Mouse (Mus musculus): ENCODE measurements around the gene Gpa33. TPM values are rescaled to one million over a fixed set of nuclear protein-coding genes. Genes with fewer than 3 reads are reported as not detected.

Gpa33 gene
- polyA plus RNA-seq, 1 experiment from 2014 or later: 0.12 TPM

- no peaks in the 10 kb centered on the region for H3K36me3 ChIP-seq (ENCODE audit: insufficient read depth, low read length)
- H3K9me3 ChIP-seq (ENCODE audit: low read length): no peaks in the 10 kb centered on the region
- no peak for TF ChIP-seq CTCF (IDR thresholded peaks at IDR 0.05)
- no peak for TF ChIP-seq EP300 (IDR thresholded peaks at IDR 0.05)
- H3K4me1 ChIP-seq (ENCODE audit: insufficient read depth, low read depth, low read length): peaks cover 10% of the 10 kb centered on the region; the same call in 1 of the 2 replicates
- H3K27ac ChIP-seq (ENCODE audit: low read length): no peak overlapping the region
- no peak for DNase-seq (ENCODE audit: low spot score)
- H3K4me3 ChIP-seq (ENCODE audit: low read depth, low read length): no peak overlapping the region
- H3K27me3 ChIP-seq (replicated peaks; ENCODE audit: insufficient read depth, low read length): no peaks in the 10 kb centered on the region
- H3K4me2 ChIP-seq (replicated peaks; ENCODE audit: low read depth, low read length): no peak overlapping the region
- ATAC-seq: no peak
- WGBS: 88% methylated on average over 7 of the region's 7 CpGs
- H3K9ac ChIP-seq (replicated peaks; ENCODE audit: low read depth): no peak overlapping the region
Measured at GRCm38 (mm10) chr1:166181510-166181909, 51.5 kb downstream of the Gpa33 start.

DNA sequence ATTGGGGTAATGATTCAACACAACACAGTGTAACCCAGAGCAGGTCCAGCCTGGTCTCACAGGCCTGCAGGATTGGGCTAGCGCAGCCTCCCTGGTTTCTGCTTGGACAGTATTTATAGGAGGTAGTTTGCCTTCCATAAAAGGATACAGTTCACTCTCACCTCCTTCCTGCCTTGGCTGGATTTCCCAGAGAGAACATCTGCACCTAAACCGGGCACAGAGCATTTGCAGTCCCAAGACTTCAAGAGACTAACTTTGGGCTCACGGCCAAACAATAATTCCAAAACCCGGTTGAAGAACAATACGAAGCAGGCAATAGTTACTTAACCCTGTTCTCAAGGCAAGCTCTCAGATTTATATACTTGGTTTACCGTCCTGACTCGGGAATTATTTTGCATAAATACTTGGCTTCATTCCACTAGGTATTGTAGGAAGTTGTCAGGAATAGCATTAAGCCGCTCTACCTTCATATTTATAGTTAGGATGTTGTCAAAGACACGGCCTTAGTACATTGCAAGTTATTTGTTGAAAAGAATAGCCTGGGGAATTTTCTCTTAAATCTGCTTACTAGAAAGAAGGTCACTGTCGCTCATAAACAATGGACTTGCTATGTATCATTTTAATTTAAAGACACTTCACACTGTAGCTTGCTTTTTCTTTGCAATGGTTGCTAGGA, 53.1 kb downstream of the Gpa33 start:
- peak; percentile 6 for DNase-seq (ENCODE audit: low spot score)
- Histone ChIP-seq H3K36me3 (ENCODE audit: insufficient read depth, low read length) (no peaks in the 10 kb centered on the region), H3K27me3 (replicated peaks; ENCODE audit: insufficient read depth, low read length) (no peaks in the 10 kb centered on the region), H3K9me3 (ENCODE audit: low read length) (no peaks in the 10 kb centered on the region), H3K27ac (ENCODE audit: low read length) (no peak overlapping the region), H3K9ac (replicated peaks; ENCODE audit: low read depth) (no peak overlapping the region), H3K4me3 (ENCODE audit: low read depth, low read length) (no peak overlapping the region), H3K4me2 (replicated peaks; ENCODE audit: low read depth, low read length) (no peak overlapping the region), H3K4me1 (ENCODE audit: insufficient read depth, low read depth, low read length) (peaks cover 10% of the 10 kb centered on the region; the same call in 1 of the 2 replicates)
- 33% methylated on average over 10 of the region's 10 CpGs for WGBS
- TF ChIP-seq EP300 (IDR thresholded peaks at IDR 0.05): no peak
- no peak for TF ChIP-seq CTCF (IDR thresholded peaks at IDR 0.05)
- no peak for ATAC-seq

- DNase-seq (ENCODE audit: low spot score) (no peak), ATAC-seq (no peak)
- no peak overlapping the region for H3K4me2 ChIP-seq (replicated peaks; ENCODE audit: low read depth, low read length)
- H3K36me3 ChIP-seq (ENCODE audit: insufficient read depth, low read length): no peaks in the 10 kb centered on the region
- TF ChIP-seq EP300 (IDR thresholded peaks at IDR 0.05) (no peak), CTCF (IDR thresholded peaks at IDR 0.05) (no peak)
- H3K4me1 ChIP-seq (ENCODE audit: insufficient read depth, low read depth, low read length): peaks cover 10% of the 10 kb centered on the region; the same call in 1 of the 2 replicates
- no peak overlapping the region for H3K27ac ChIP-seq (ENCODE audit: low read length)
- no peaks in the 10 kb centered on the region for H3K9me3 ChIP-seq (ENCODE audit: low read length)
- H3K9ac ChIP-seq (replicated peaks; ENCODE audit: low read depth): no peak overlapping the region
- no peaks in the 10 kb centered on the region for H3K27me3 ChIP-seq (replicated peaks; ENCODE audit: insufficient read depth, low read length)
- no peak overlapping the region for H3K4me3 ChIP-seq (ENCODE audit: low read depth, low read length)
- 64% methylated on average over 22 of the region's 22 CpGs for WGBS
Measured at GRCm38 (mm10) chr1:166184391-166185229, 54.6 kb downstream of the Gpa33 start.

DNA sequence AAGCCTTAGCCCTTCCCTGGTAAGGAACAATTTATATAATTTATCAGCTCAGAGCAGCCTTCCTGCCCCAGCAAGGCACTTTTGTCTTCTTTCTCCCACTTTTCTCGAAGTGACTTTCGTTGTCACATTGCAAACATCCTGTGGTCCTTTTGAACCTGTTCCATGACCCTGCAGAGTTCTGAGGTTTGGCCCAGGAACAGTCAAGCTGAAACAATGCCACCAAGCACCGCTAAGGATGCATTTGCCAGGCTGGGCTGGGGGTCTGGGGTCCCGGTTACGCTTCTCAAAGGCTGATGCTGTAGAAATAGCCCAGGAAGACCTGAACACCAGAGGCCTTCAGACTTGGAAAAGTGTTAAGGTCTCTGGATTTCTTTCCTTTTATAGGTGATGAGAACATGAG, 55.3 kb downstream of the Gpa33 start:
- Histone ChIP-seq H3K9ac (replicated peaks; ENCODE audit: low read depth) (no peak overlapping the region), H3K9me3 (ENCODE audit: low read length) (no peaks in the 10 kb centered on the region), H3K27ac (ENCODE audit: low read length) (no peak overlapping the region), H3K4me3 (ENCODE audit: low read depth, low read length) (no peak overlapping the region), H3K4me1 (ENCODE audit: insufficient read depth, low read depth, low read length) (peaks cover 10% of the 10 kb centered on the region; the same call in 1 of the 2 replicates), H3K4me2 (replicated peaks; ENCODE audit: low read depth, low read length) (no peak overlapping the region), H3K27me3 (replicated peaks; ENCODE audit: insufficient read depth, low read length) (no peaks in the 10 kb centered on the region), H3K36me3 (ENCODE audit: insufficient read depth, low read length) (no peaks in the 10 kb centered on the region)
- DNase-seq (ENCODE audit: low spot score) (no peak), ATAC-seq (no peak)
- TF ChIP-seq EP300 (IDR thresholded peaks at IDR 0.05) (no peak), CTCF (IDR thresholded peaks at IDR 0.05) (no peak)
- 60% methylated on average over 5 of the region's 5 CpGs for WGBS

DNA sequence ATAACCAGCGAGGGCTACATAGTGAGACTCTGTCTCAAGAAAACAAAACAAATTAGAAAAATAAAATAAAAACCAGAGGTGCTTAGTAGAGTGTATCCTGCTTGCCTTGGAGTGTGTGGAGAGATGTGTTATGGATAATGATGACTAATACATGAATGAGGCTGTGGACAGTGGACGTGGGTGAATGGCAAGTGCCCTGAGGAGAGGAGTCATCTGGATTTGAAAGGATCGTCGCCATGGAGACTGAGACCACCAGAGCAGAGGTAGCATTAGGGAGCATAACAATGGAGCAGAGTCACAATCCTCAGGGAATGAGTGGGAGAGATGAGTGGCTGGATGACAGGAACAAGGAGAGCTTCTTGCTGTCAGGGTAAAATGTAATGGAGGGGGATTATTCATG, 59.8 kb downstream of the Gpa33 start:
- H3K9me3 ChIP-seq (ENCODE audit: low read length): no peaks in the 10 kb centered on the region
- WGBS: 87% methylated on average over 4 of the region's 4 CpGs

GRCm38 (mm10) chr1:166204171-166204570, 74.1 kb downstream of the Gpa33 start:
- H3K27ac ChIP-seq (ENCODE audit: low read length): no peak overlapping the region
- no peak overlapping the region for H3K4me3 ChIP-seq (ENCODE audit: low read depth, low read length)
- no peak overlapping the region for H3K4me2 ChIP-seq (replicated peaks; ENCODE audit: low read depth, low read length)
- no peaks in the 10 kb centered on the region for H3K36me3 ChIP-seq (ENCODE audit: insufficient read depth, low read length)
- DNase-seq (ENCODE audit: low spot score) (no peak), ATAC-seq (no peak)
- no peaks in the 10 kb centered on the region for H3K9me3 ChIP-seq (ENCODE audit: low read length)
- TF ChIP-seq CTCF (IDR thresholded peaks at IDR 0.05) (no peak), EP300 (IDR thresholded peaks at IDR 0.05) (no peak)
- WGBS: 53% methylated on average over 5 of the region's 5 CpGs
- H3K9ac ChIP-seq (replicated peaks; ENCODE audit: low read depth): no peak overlapping the region
- H3K4me1 ChIP-seq (ENCODE audit: insufficient read depth, low read depth, low read length): no peaks in the 10 kb centered on the region
- H3K27me3 ChIP-seq (replicated peaks; ENCODE audit: insufficient read depth, low read length): no peaks in the 10 kb centered on the region

More for the DNA sequence above, 59.8 kb downstream of the Gpa33 start:
- Histone ChIP-seq H3K4me2 (replicated peaks; ENCODE audit: low read depth, low read length) (no peak overlapping the region), H3K9ac (replicated peaks; ENCODE audit: low read depth) (no peak overlapping the region), H3K4me3 (ENCODE audit: low read depth, low read length) (no peak overlapping the region), H3K27me3 (replicated peaks; ENCODE audit: insufficient read depth, low read length) (no peaks in the 10 kb centered on the region), H3K4me1 (ENCODE audit: insufficient read depth, low read depth, low read length) (no peaks in the 10 kb centered on the region), H3K27ac (ENCODE audit: low read length) (no peak overlapping the region), H3K36me3 (ENCODE audit: insufficient read depth, low read length) (no peaks in the 10 kb centered on the region)
- DNase-seq (ENCODE audit: low spot score) (no peak), ATAC-seq (no peak)
- TF ChIP-seq CTCF (IDR thresholded peaks at IDR 0.05): no peak
